Mouse (Mus musculus): ENCODE data around the gene Fbxo42. TPM values are rescaled to one million over a fixed set of nuclear protein-coding genes. Genes with fewer than 3 reads are reported as not detected.
"Not testable (repeated sequence)": the region's sequence is repeated elsewhere in the genome, so short reads cannot be mapped to it uniquely, and the experiment has no call there.

Fbxo42 gene
- polyA plus RNA-seq, 3 experiments from 2014 or later: 5.5 to 6.3 (median 5.8) TPM

GRCm38 (mm10) chr4:141137740-141138139 lies 10.0 kb upstream of the Fbxo42 start:
- not testable (repeated sequence) for ATAC-seq

- peak; percentile 25 for ATAC-seq
Measured at GRCm38 (mm10) chr4:141138425-141139115, 9.1 kb upstream of the Fbxo42 start.

- peak; percentile 87 for ATAC-seq
Measured at GRCm38 (mm10) chr4:141139116-141139970, 8.4 kb upstream of the Fbxo42 start, which contains the start of gene Szrd1. Gene Szrd1 (minus strand): TSS chr4:141139775.

- ATAC-seq: not testable (repeated sequence)
Measured at GRCm38 (mm10) chr4:141140354-141140753, 7.4 kb upstream of the Fbxo42 start.

GRCm38 (mm10) chr4:141140967-141141366 lies 6.7 kb upstream of the Fbxo42 start:
- ATAC-seq: no peak

GRCm38 (mm10) chr4:141142285-141142811 lies 5.4 kb upstream of the Fbxo42 start:
- no peak for ATAC-seq

GRCm38 (mm10) chr4:141145124-141145523 lies 2.6 kb upstream of the Fbxo42 start:
- not testable (repeated sequence) for ATAC-seq

- no peak for ATAC-seq
Measured at GRCm38 (mm10) chr4:141146491-141147033, 1.2 kb upstream of the Fbxo42 start.

GRCm38 (mm10) chr4:141148009-141148801 lies 492 bp downstream of the Fbxo42 start:
- peak; percentile 44 for ATAC-seq

GRCm38 (mm10) chr4:141149116-141149515 lies 1.4 kb downstream of the Fbxo42 start:
- ATAC-seq: no peak

- ATAC-seq: no peak
Measured at GRCm38 (mm10) chr4:141157485-141157884, 9.8 kb downstream of the Fbxo42 start.

- ATAC-seq: no peak
Measured at GRCm38 (mm10) chr4:141158609-141159008, 10.9 kb downstream of the Fbxo42 start.

- ATAC-seq: no peak
Measured at GRCm38 (mm10) chr4:141159093-141159492, 11.4 kb downstream of the Fbxo42 start.

- ATAC-seq: no peak
Measured at GRCm38 (mm10) chr4:141159666-141160065, 12.0 kb downstream of the Fbxo42 start.

GRCm38 (mm10) chr4:141160193-141160592 lies 12.5 kb downstream of the Fbxo42 start:
- no peak for ATAC-seq

- ATAC-seq: no peak
Measured at GRCm38 (mm10) chr4:141161699-141162208, 14.0 kb downstream of the Fbxo42 start.

- ATAC-seq: no peak
Measured at GRCm38 (mm10) chr4:141163729-141164128, 16.0 kb downstream of the Fbxo42 start.

- ATAC-seq: no peak
Measured at GRCm38 (mm10) chr4:141165744-141166292, 18.1 kb downstream of the Fbxo42 start.

- ATAC-seq: no peak
Measured at GRCm38 (mm10) chr4:141167156-141167555, 19.4 kb downstream of the Fbxo42 start.

GRCm38 (mm10) chr4:141172121-141172520 lies 24.4 kb downstream of the Fbxo42 start:
- ATAC-seq: no peak

- no peak for ATAC-seq
Measured at GRCm38 (mm10) chr4:141175783-141176182, 28.1 kb downstream of the Fbxo42 start.

All from inflammation-experienced regulatory T-cells, adult 6 months (primary cell).